Mouse (Mus musculus): Measurements from ENCODE around the gene Stxbp4. TPM values are rescaled to one million over a fixed set of nuclear protein-coding genes. Genes with fewer than 3 reads are reported as not detected.

The Stxbp4 gene
- polyA plus RNA-seq, 1 experiment from 2014 or later, result 10.9 TPM

GRCm38 (mm10) chr11:90678582-90678981, 40.7 kb upstream of the Stxbp4 start:
- H3K9ac ChIP-seq (ENCODE audit: low read depth, low read length), result no peak overlapping the region
- no peak for TF ChIP-seq CTCF (IDR thresholded peaks at IDR 0.05; ENCODE audit: low read depth)
- no peak overlapping the region for H3K4me2 ChIP-seq (ENCODE audit: low read length)
- ATAC-seq (replicated peaks; ENCODE audit: low FRiP score, low read depth), result no peak
- H3K27me3 ChIP-seq (ENCODE audit: insufficient read depth, low read length), result no peaks in the 10 kb centered on the region
- 0 out of 2 replicates have a peak, but pooled peaks cover 3% of the 10 kb centered on the region for H3K36me3 ChIP-seq (ENCODE audit: insufficient read depth, low read length)
- H3K4me3 ChIP-seq (replicated peaks; ENCODE audit: low read depth, low read length), result no peak overlapping the region
- no peaks in the 10 kb centered on the region for H3K4me1 ChIP-seq (replicated peaks; ENCODE audit: insufficient read depth, low read length)
- no peak overlapping the region for H3K27ac ChIP-seq
- DNase-seq (ENCODE audit: low spot score), result no peak
- 85% methylated on average over 5 of the region's 5 CpGs for WGBS
- H3K9me3 ChIP-seq (replicated peaks; ENCODE audit: low read length), result no peaks in the 10 kb centered on the region

GRCm38 (mm10) chr11:90677771-90678288, 39.9 kb upstream of the Stxbp4 start:
- no peaks in the 10 kb centered on the region for H3K4me1 ChIP-seq (replicated peaks; ENCODE audit: insufficient read depth, low read length)
- H3K4me3 ChIP-seq (replicated peaks; ENCODE audit: low read depth, low read length), result no peak overlapping the region
- WGBS, result 82% methylated on average over 8 of the region's 8 CpGs
- no peak for DNase-seq (ENCODE audit: low spot score)
- ATAC-seq (replicated peaks; ENCODE audit: low FRiP score, low read depth), result no peak
- no peaks in the 10 kb centered on the region for H3K9me3 ChIP-seq (replicated peaks; ENCODE audit: low read length)
- H3K27me3 ChIP-seq (ENCODE audit: insufficient read depth, low read length), result no peaks in the 10 kb centered on the region
- TF ChIP-seq CTCF (IDR thresholded peaks at IDR 0.05; ENCODE audit: low read depth), result no peak
- H3K36me3 ChIP-seq (ENCODE audit: insufficient read depth, low read length), result 0 out of 2 replicates have a peak, but pooled peaks cover 3% of the 10 kb centered on the region
- H3K27ac ChIP-seq, result no peak overlapping the region
- H3K4me2 ChIP-seq (ENCODE audit: low read length), result no peak overlapping the region
- no peak overlapping the region for H3K9ac ChIP-seq (ENCODE audit: low read depth, low read length)

GRCm38 (mm10) chr11:90677027-90677426, 39.1 kb upstream of the Stxbp4 start:
- Histone ChIP-seq H3K9me3 (replicated peaks; ENCODE audit: low read length) (no peaks in the 10 kb centered on the region), H3K4me2 (ENCODE audit: low read length) (no peak overlapping the region), H3K27me3 (ENCODE audit: insufficient read depth, low read length) (no peaks in the 10 kb centered on the region), H3K27ac (no peak overlapping the region), H3K4me3 (replicated peaks; ENCODE audit: low read depth, low read length) (no peak overlapping the region), H3K9ac (ENCODE audit: low read depth, low read length) (no peak overlapping the region), H3K36me3 (ENCODE audit: insufficient read depth, low read length) (0 out of 2 replicates have a peak, but pooled peaks cover 3% of the 10 kb centered on the region), H3K4me1 (replicated peaks; ENCODE audit: insufficient read depth, low read length) (no peaks in the 10 kb centered on the region)
- TF ChIP-seq CTCF (IDR thresholded peaks at IDR 0.05; ENCODE audit: low read depth), result no peak
- ATAC-seq (replicated peaks; ENCODE audit: low FRiP score, low read depth), result no peak
- DNase-seq (ENCODE audit: low spot score), result no peak
- WGBS, result 94% methylated on average over 7 of the region's 7 CpGs

- no peak for TF ChIP-seq CTCF (IDR thresholded peaks at IDR 0.05; ENCODE audit: low read depth)
- 0 out of 2 replicates have a peak, but pooled peaks have one; percentile 46 for ATAC-seq (replicated peaks; ENCODE audit: low FRiP score, low read depth)
- Histone ChIP-seq H3K27ac (no peak overlapping the region), H3K4me1 (replicated peaks; ENCODE audit: insufficient read depth, low read length) (no peaks in the 10 kb centered on the region), H3K4me3 (replicated peaks; ENCODE audit: low read depth, low read length) (no peak overlapping the region), H3K36me3 (ENCODE audit: insufficient read depth, low read length) (no peaks in the 10 kb centered on the region), H3K9ac (ENCODE audit: low read depth, low read length) (no peak overlapping the region), H3K27me3 (ENCODE audit: insufficient read depth, low read length) (no peaks in the 10 kb centered on the region), H3K4me2 (ENCODE audit: low read length) (no peak overlapping the region), H3K9me3 (replicated peaks; ENCODE audit: low read length) (no peaks in the 10 kb centered on the region)
- 61% methylated on average over 5 of the region's 5 CpGs for WGBS
- DNase-seq (ENCODE audit: low spot score), result no peak
These were observed 37.7 kb upstream of the Stxbp4 start for GRCm38 (mm10) chr11:90675479-90676110.

GRCm38 (mm10) chr11:90667325-90667724, 29.4 kb upstream of the Stxbp4 start:
- peaks cover 7% of the 10 kb centered on the region; the same call in 1 of the 2 replicates for H3K36me3 ChIP-seq (ENCODE audit: insufficient read depth, low read length)
- DNase-seq (ENCODE audit: low spot score), result no peak
- no peak for TF ChIP-seq CTCF (IDR thresholded peaks at IDR 0.05; ENCODE audit: low read depth)
- ATAC-seq (replicated peaks; ENCODE audit: low FRiP score, low read depth), result no peak
- H3K4me1 ChIP-seq (replicated peaks; ENCODE audit: insufficient read depth, low read length), result peaks cover 29% of the 10 kb centered on the region; the same call in 1 of the 2 replicates
- no peak overlapping the region for H3K27ac ChIP-seq
- 92% methylated on average over 6 of the region's 6 CpGs for WGBS
- H3K9me3 ChIP-seq (replicated peaks; ENCODE audit: low read length), result no peaks in the 10 kb centered on the region
- no peaks in the 10 kb centered on the region for H3K27me3 ChIP-seq (ENCODE audit: insufficient read depth, low read length)
- no peak overlapping the region for H3K4me3 ChIP-seq (replicated peaks; ENCODE audit: low read depth, low read length)
- H3K9ac ChIP-seq (ENCODE audit: low read depth, low read length), result no peak overlapping the region
- no peak overlapping the region for H3K4me2 ChIP-seq (ENCODE audit: low read length)

- Histone ChIP-seq H3K27ac (0 out of 2 replicates have a peak overlapping the region, but pooled peaks have one; percentile 69), H3K27me3 (ENCODE audit: insufficient read depth, low read length) (no peaks in the 10 kb centered on the region), H3K36me3 (ENCODE audit: insufficient read depth, low read length) (peaks cover 7% of the 10 kb centered on the region; the same call in 1 of the 2 replicates), H3K4me1 (replicated peaks; ENCODE audit: insufficient read depth, low read length) (peaks cover 29% of the 10 kb centered on the region; the same call in 1 of the 2 replicates), H3K9ac (ENCODE audit: low read depth, low read length) (no peak overlapping the region), H3K4me3 (replicated peaks; ENCODE audit: low read depth, low read length) (no peak overlapping the region), H3K4me2 (ENCODE audit: low read length) (no peak overlapping the region), H3K9me3 (replicated peaks; ENCODE audit: low read length) (no peaks in the 10 kb centered on the region)
- WGBS, result 85% methylated on average over 4 of the region's 4 CpGs
- no peak for TF ChIP-seq CTCF (IDR thresholded peaks at IDR 0.05; ENCODE audit: low read depth)
- ATAC-seq (replicated peaks; ENCODE audit: low FRiP score, low read depth), result no peak
- DNase-seq (ENCODE audit: low spot score), result no peak
These were observed 29.0 kb upstream of the Stxbp4 start for GRCm38 (mm10) chr11:90666916-90667315.

All from kidney, postnatal 0 days (tissue).